Mouse (Mus musculus) limb, embryonic 12.5 days (tissue): ENCODE results near the gene Qsox2. TPM values are rescaled to one million over a fixed set of nuclear protein-coding genes. Genes with fewer than 3 reads are reported as not detected.

Experiments
- ATAC-seq: fragments of 200-750 bp; cut with Nextera tagmentation; 2 replicates; pipeline ENCODE4 v1.8.0; 2017; ENCODE audit warnings: low read depth, moderate TSS enrichment; ENCODE audit not compliant: insufficient number of reproducible peaks, insufficient read depth, low FRiP score, low TSS enrichment
- H3K27ac ChIP-seq: fragments of 300-500 bp; sonication (generic); 2 replicates; pipeline ENCODE4 v1.5.1; 2016; ENCODE audit warnings: mild to moderate bottlenecking, moderate library complexity
- H3K27me3 ChIP-seq: fragments of 300-500 bp; sonication (generic); 2 replicates; pipeline ENCODE4 v1.6.1; 2016; ENCODE audit warnings: mild to moderate bottlenecking, moderate library complexity
- H3K36me3 ChIP-seq: fragments of 300-500 bp; sonication (generic); 2 replicates; pipeline ENCODE4 v1.6.1; 2016; ENCODE audit warnings: mild to moderate bottlenecking, moderate library complexity
- H3K4me1 ChIP-seq: fragments of 300-500 bp; sonication (generic); replicated peaks from 2 replicates; pipeline ENCODE4 v1.6.1; 2016
- H3K4me2 ChIP-seq: fragments of 300-500 bp; sonication (generic); 2 replicates; pipeline ENCODE4 v1.6.1; 2016; ENCODE audit warnings: mild to moderate bottlenecking, moderate library complexity
- H3K4me3 ChIP-seq: fragments of 300-500 bp; sonication (generic); replicated peaks from 2 replicates; pipeline ENCODE4 v1.5.1; 2016; ENCODE audit warnings: mild to moderate bottlenecking
- H3K9ac ChIP-seq: fragments of 300-500 bp; sonication (generic); replicated peaks from 2 replicates; pipeline ENCODE4 v1.6.1; 2016; ENCODE audit warnings: mild to moderate bottlenecking, moderate library complexity
- H3K9me3 ChIP-seq: fragments of 300-500 bp; sonication (generic); 2 replicates; pipeline ENCODE4 v1.6.1; 2016; ENCODE audit warnings: mild to moderate bottlenecking, moderate library complexity
- WGBS: fragments of 180-500 bp; shearing (Covaris S2); methylation state at CpG from one replicate; pipeline ENCODE4 v1.1.7; 2016; 5-methylcytosine and 5-hydroxymethylcytosine counted together
- polyA plus RNA-seq: library from polyadenylated mRNA; unstranded; fragments of >200 nt; fragmentation: Nextera tagmentation; extraction: Ambion mirVana; gene quantifications from 2 replicates; pipeline ENCODE4 v1.2.1, GENCODE M21; 2016

Gene Qsox2
- polyA plus RNA-seq, 1 experiment from 2014 or later = 16.1 TPM

- ATAC-seq = no peak
- H3K4me3 ChIP-seq = no peak overlapping the region
- H3K36me3 ChIP-seq = no peaks in the 10 kb centered on the region
- H3K27me3 ChIP-seq = peaks cover 100% of the 10 kb centered on the region
- no peak overlapping the region for H3K27ac ChIP-seq
- H3K9me3 ChIP-seq = no peaks in the 10 kb centered on the region
- no peak overlapping the region for H3K9ac ChIP-seq
- WGBS = 33% methylated on average over 7 of the region's 7 CpGs
- no peak overlapping the region for H3K4me2 ChIP-seq
- H3K4me1 ChIP-seq = peaks cover 24% of the 10 kb centered on the region
Observed at GRCm38 (mm10) chr2:26194552-26195339, 42.6 kb downstream of the Qsox2 start.

GRCm38 (mm10) chr2:26188517-26188916, 48.8 kb downstream of the Qsox2 start:
- H3K9ac ChIP-seq = no peak overlapping the region
- no peak for ATAC-seq
- H3K9me3 ChIP-seq = no peaks in the 10 kb centered on the region
- no peak overlapping the region for H3K4me2 ChIP-seq
- H3K36me3 ChIP-seq = no peaks in the 10 kb centered on the region
- no peak overlapping the region for H3K27ac ChIP-seq
- 72% methylated on average over 5 of the region's 5 CpGs for WGBS
- no peaks in the 10 kb centered on the region; the same call in 1 of the 2 replicates for H3K4me1 ChIP-seq
- H3K27me3 ChIP-seq = peaks cover 94% of the 10 kb centered on the region
- no peak overlapping the region for H3K4me3 ChIP-seq

GRCm38 (mm10) chr2:26184352-26184751, 53.0 kb downstream of the Qsox2 start:
- H3K4me1 ChIP-seq = peaks cover 1% of the 10 kb centered on the region
- H3K36me3 ChIP-seq = no peaks in the 10 kb centered on the region
- H3K9ac ChIP-seq = no peak overlapping the region
- H3K27me3 ChIP-seq = peaks cover 74% of the 10 kb centered on the region
- no peak for ATAC-seq
- H3K4me3 ChIP-seq = no peak overlapping the region
- H3K9me3 ChIP-seq = no peaks in the 10 kb centered on the region
- no peak overlapping the region for H3K4me2 ChIP-seq
- 48% methylated on average over 3 of the region's 3 CpGs for WGBS
- H3K27ac ChIP-seq = no peak overlapping the region

GRCm38 (mm10) chr2:26182646-26183045, 54.7 kb downstream of the Qsox2 start:
- 12% methylated on average over 6 of the region's 6 CpGs for WGBS
- Histone ChIP-seq H3K36me3 (no peaks in the 10 kb centered on the region), H3K9me3 (no peaks in the 10 kb centered on the region), H3K4me1 (peaks cover 8% of the 10 kb centered on the region), H3K9ac (no peak overlapping the region), H3K27me3 (peaks cover 62% of the 10 kb centered on the region), H3K27ac (no peak overlapping the region), H3K4me3 (no peak overlapping the region), H3K4me2 (no peak overlapping the region)
- ATAC-seq = no peak

GRCm38 (mm10) chr2:26177189-26177588, 60.1 kb downstream of the Qsox2 start:
- H3K27me3 ChIP-seq = peaks cover 35% of the 10 kb centered on the region
- 20% methylated on average over 2 of the region's 2 CpGs for WGBS
- no peak for ATAC-seq
- H3K36me3 ChIP-seq = no peaks in the 10 kb centered on the region
- peaks cover 8% of the 10 kb centered on the region for H3K4me1 ChIP-seq
- H3K9me3 ChIP-seq = no peaks in the 10 kb centered on the region
- no peak overlapping the region for H3K27ac ChIP-seq
- no peak overlapping the region for H3K4me2 ChIP-seq
- H3K9ac ChIP-seq = no peak overlapping the region
- no peak overlapping the region for H3K4me3 ChIP-seq

DNA sequence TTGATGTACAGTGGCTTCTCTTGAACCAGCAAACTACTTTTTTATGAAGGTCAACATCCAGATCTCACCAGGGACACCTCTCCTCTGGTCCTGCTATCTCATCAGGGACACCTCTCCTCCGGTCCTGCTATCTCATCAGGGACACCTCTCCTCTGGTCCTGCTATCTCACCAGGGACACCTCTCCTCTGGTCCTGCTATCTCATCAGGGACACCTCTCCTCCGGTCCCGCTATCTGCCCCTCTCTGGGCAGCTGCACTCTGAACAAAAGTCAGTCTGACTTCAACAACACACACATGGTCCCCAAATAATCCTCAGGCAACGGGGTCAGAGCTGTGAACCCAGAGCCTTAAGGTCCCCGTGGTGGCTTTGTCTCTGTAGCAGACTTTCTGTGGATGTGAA, 60.6 kb downstream of the Qsox2 start:
- Histone ChIP-seq H3K4me2 (no peak overlapping the region), H3K4me1 (peaks cover 8% of the 10 kb centered on the region), H3K4me3 (no peak overlapping the region), H3K9me3 (no peaks in the 10 kb centered on the region), H3K27me3 (peaks cover 30% of the 10 kb centered on the region), H3K27ac (no peak overlapping the region), H3K36me3 (no peaks in the 10 kb centered on the region), H3K9ac (no peak overlapping the region)
- no peak for ATAC-seq
- 61% methylated on average over 5 of the region's 5 CpGs for WGBS

GRCm38 (mm10) chr2:26175191-26175590, 62.1 kb downstream of the Qsox2 start:
- Histone ChIP-seq H3K9ac (no peak overlapping the region), H3K27ac (no peak overlapping the region), H3K9me3 (no peaks in the 10 kb centered on the region), H3K27me3 (peaks cover 36% of the 10 kb centered on the region), H3K4me3 (no peak overlapping the region), H3K4me1 (peaks cover 18% of the 10 kb centered on the region), H3K4me2 (no peak overlapping the region), H3K36me3 (no peaks in the 10 kb centered on the region)
- ATAC-seq = no peak
- WGBS = 7% methylated on average over 4 of the region's 4 CpGs

- Histone ChIP-seq H3K27ac (no peak overlapping the region), H3K4me2 (no peak overlapping the region), H3K4me1 (peaks cover 13% of the 10 kb centered on the region; the same call in 1 of the 2 replicates), H3K9me3 (no peaks in the 10 kb centered on the region), H3K4me3 (no peak overlapping the region), H3K36me3 (no peaks in the 10 kb centered on the region), H3K27me3 (peaks cover 36% of the 10 kb centered on the region), H3K9ac (no peak overlapping the region)
- WGBS = 73% methylated on average over 2 of the region's 2 CpGs
- ATAC-seq = no peak
Observed at GRCm38 (mm10) chr2:26172166-26172565, 65.2 kb downstream of the Qsox2 start.

DNA sequence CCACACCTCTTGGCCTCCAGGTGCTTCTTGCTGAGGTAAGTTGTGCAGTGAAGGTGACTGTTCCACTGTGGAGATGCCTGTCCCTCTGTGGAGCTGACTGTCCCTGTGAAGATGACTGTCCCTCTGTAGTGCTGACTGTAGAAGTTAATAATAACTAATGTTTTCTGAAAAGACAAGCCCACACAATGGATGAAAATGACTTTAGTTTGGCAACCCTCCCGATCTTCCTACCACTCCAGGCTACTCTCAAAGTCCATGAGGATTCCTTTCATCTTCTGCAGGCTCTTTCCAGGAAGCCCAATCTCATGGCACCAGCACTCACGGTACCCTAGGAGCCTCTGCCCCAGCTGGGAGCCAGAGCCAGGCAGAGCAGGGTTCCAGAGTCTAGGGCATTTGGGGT, 66.9 kb downstream of the Qsox2 start:
- no peak overlapping the region for H3K4me3 ChIP-seq
- no peaks in the 10 kb centered on the region for H3K9me3 ChIP-seq
- H3K36me3 ChIP-seq = no peaks in the 10 kb centered on the region
- H3K27ac ChIP-seq = no peak overlapping the region
- peaks cover 13% of the 10 kb centered on the region; the same call in 1 of the 2 replicates for H3K4me1 ChIP-seq
- WGBS = 50% methylated on average over 2 of the region's 2 CpGs
- no peak overlapping the region for H3K9ac ChIP-seq
- H3K27me3 ChIP-seq = peaks cover 22% of the 10 kb centered on the region
- no peak for ATAC-seq
- no peak overlapping the region for H3K4me2 ChIP-seq

GRCm38 (mm10) chr2:26168843-26169579, 68.3 kb downstream of the Qsox2 start:
- H3K4me2 ChIP-seq = no peak overlapping the region
- 21% methylated on average over 11 of the region's 11 CpGs for WGBS
- H3K36me3 ChIP-seq = no peaks in the 10 kb centered on the region
- no peak overlapping the region for H3K4me3 ChIP-seq
- ATAC-seq = no peak
- peaks cover 17% of the 10 kb centered on the region; the same call in 1 of the 2 replicates for H3K27me3 ChIP-seq
- H3K9me3 ChIP-seq = no peaks in the 10 kb centered on the region
- H3K4me1 ChIP-seq = peaks cover 13% of the 10 kb centered on the region; the same call in 1 of the 2 replicates
- H3K9ac ChIP-seq = no peak overlapping the region
- H3K27ac ChIP-seq = no peak overlapping the region

DNA sequence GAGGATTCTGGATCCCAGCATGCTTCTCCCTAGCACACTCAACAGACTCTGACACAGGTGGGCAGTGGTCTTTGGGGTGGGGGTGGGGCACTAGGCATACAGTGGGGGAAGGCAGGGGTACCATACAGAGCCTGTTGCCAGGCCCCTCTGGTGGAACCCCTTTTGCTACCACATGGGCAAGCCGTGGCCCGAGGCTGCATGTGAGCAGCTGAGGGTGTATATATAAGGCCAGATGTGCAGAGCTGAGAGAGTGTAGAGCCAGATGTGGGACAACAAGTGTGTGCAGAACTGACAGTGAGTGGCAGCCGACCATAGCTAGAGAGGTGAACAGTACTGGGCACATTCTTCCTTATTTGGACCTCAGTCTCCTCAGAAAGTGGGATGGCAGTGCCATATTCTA, 70.4 kb downstream of the Qsox2 start:
- ATAC-seq = no peak
- Histone ChIP-seq H3K4me1 (peaks cover 13% of the 10 kb centered on the region; the same call in 1 of the 2 replicates), H3K9ac (no peak overlapping the region), H3K36me3 (no peaks in the 10 kb centered on the region), H3K4me2 (no peak overlapping the region), H3K4me3 (no peak overlapping the region), H3K9me3 (no peaks in the 10 kb centered on the region), H3K27ac (no peak overlapping the region), H3K27me3 (peaks cover 17% of the 10 kb centered on the region; the same call in 1 of the 2 replicates)
- WGBS = 66% methylated on average over 3 of the region's 3 CpGs
